Mouse (Mus musculus) CH12.LX (cell line): ENCODE data around the gene Rab4a. TPM values are rescaled to one million over a fixed set of nuclear protein-coding genes. Genes with fewer than 3 reads are reported as not detected.

Experiments
- DNase-seq: peaks from one replicate; pipeline ENCODE4 v3.0.0-alpha.2; 2013; ENCODE audit errors: extremely low read depth
- H3K27ac ChIP-seq: 2 replicates; pipeline ENCODE4 v1.5.1; 2012; ENCODE audit warnings: low read depth, mild to moderate bottlenecking, control low read depth, moderate library complexity; ENCODE audit not compliant: insufficient read depth
- H3K27me3 ChIP-seq: replicated peaks from 2 replicates; pipeline ENCODE3; 2012; ENCODE audit warnings: inconsistent platforms
- H3K36me3 ChIP-seq, 2 experiments: replicated peaks in 1 of 2; 2 replicates each; pipeline versions ENCODE3 to v1.6.1; 2012; ENCODE audit warnings: inconsistent platforms in 1 of 2, low read length in 1 of 2, mild to moderate bottlenecking in 1 of 2, mixed read lengths in 1 of 2, moderate library complexity in 1 of 2; ENCODE audit not compliant: control insufficient read depth in 1 of 2, insufficient read depth in 1 of 2
- H3K4me1 ChIP-seq, 2 experiments: 2 replicates each; pipeline ENCODE4 v1.6.1; 2012; ENCODE audit warnings: inconsistent platforms in 1 of 2, moderate library complexity in 1 of 2; ENCODE audit not compliant: insufficient read depth in 2 of 2, control insufficient read depth in 1 of 2
- H3K4me2 ChIP-seq: 2 replicates; pipeline ENCODE4 v1.6.1; 2012; ENCODE audit warnings: low read depth, mild to moderate bottlenecking, control low read depth; ENCODE audit not compliant: poor library complexity, insufficient read depth, severe bottlenecking
- H3K4me3 ChIP-seq, 3 experiments: fragments of 150-350 bp in 1 of 3; sonication (generic) in 1 of 3; replicated peaks in 1 of 3; 2 replicates each; pipeline versions ENCODE3 to v1.5.1; 2011 to 2012; ENCODE audit warnings: low read depth in 2 of 3, low read length in 2 of 3, mild to moderate bottlenecking in 2 of 3, moderate library complexity in 2 of 3, control low read depth in 1 of 3, improper control_type of control experiment in 1 of 3, inconsistent platforms in 1 of 3, mixed read lengths in 1 of 3; ENCODE audit not compliant: poor library complexity in 1 of 3
- H3K79me2 ChIP-seq: replicated peaks from 2 replicates; pipeline ENCODE4 v1.6.1; 2012; ENCODE audit warnings: mild to moderate bottlenecking, moderate library complexity; ENCODE audit not compliant: control insufficient read depth, poor library complexity, insufficient read depth, severe bottlenecking; ENCODE audit errors: extremely low read depth
- H3K9ac ChIP-seq: 2 replicates; pipeline ENCODE4 v1.6.1; 2012; ENCODE audit warnings: low read depth, mild to moderate bottlenecking, control low read depth, moderate library complexity; ENCODE audit not compliant: insufficient read depth
- H3K9me3 ChIP-seq: replicated peaks from 2 replicates; pipeline ENCODE3; 2012; ENCODE audit warnings: low read length, inconsistent platforms, mixed read lengths
- BHLHE40 ChIP-seq: IDR thresholded peaks from 2 replicates; pipeline ENCODE4 v1.6.1; 2011; ENCODE audit warnings: mild to moderate bottlenecking, low read depth, low read length, improper control_type of control experiment
- CHD1 ChIP-seq: IDR thresholded peaks from 2 replicates; pipeline ENCODE4 v1.6.1; 2012; ENCODE audit warnings: low read depth, low read length, improper control_type of control experiment, inconsistent platforms
- CHD2 ChIP-seq: IDR thresholded peaks from 2 replicates; pipeline ENCODE4 v1.6.1; 2011; ENCODE audit warnings: low read length, improper control_type of control experiment
- E2F4 ChIP-seq: IDR thresholded peaks from 2 replicates; pipeline ENCODE4 v1.6.1; 2011; ENCODE audit warnings: low read depth, low read length, improper control_type of control experiment; ENCODE audit not compliant: insufficient replicate concordance
- MAFK ChIP-seq: IDR thresholded peaks from 2 replicates; pipeline ENCODE4 v1.6.1; 2011; ENCODE audit warnings: low read length, improper control_type of control experiment; ENCODE audit not compliant: insufficient replicate concordance
- MAZ ChIP-seq: IDR thresholded peaks from 2 replicates; pipeline ENCODE4 v1.6.1; 2012; ENCODE audit warnings: low read depth, mild to moderate bottlenecking, inconsistent platforms, low read length, improper control_type of control experiment, moderate library complexity
- MXI1 ChIP-seq: IDR thresholded peaks from 2 replicates; pipeline ENCODE4 v1.6.1; 2011; ENCODE audit warnings: mild to moderate bottlenecking, low read depth, low read length, improper control_type of control experiment
- NELFE ChIP-seq: IDR thresholded peaks from 2 replicates; pipeline ENCODE4 v1.6.1; 2011; ENCODE audit warnings: low read depth, low read length, improper control_type of control experiment
- NRF1 ChIP-seq: IDR thresholded peaks from 2 replicates; pipeline ENCODE4 v1.6.1; 2014; ENCODE audit warnings: low read depth, mild to moderate bottlenecking, inconsistent platforms, low read length, improper control_type of control experiment, moderate library complexity
- PAX5 ChIP-seq: IDR thresholded peaks from 2 replicates; pipeline ENCODE4 v1.6.1; 2012; ENCODE audit warnings: low read length, inconsistent platforms, mixed read lengths
- POLR2A ChIP-seq: IDR thresholded peaks from 2 replicates; pipeline ENCODE4 v1.6.1; 2011; ENCODE audit warnings: low read depth, mild to moderate bottlenecking, improper control_type of control experiment, low read length
- POLR2AphosphoS2 ChIP-seq: IDR thresholded peaks from 2 replicates; pipeline ENCODE4 v1.6.1; 2011; ENCODE audit warnings: low read depth, low read length, improper control_type of control experiment
- RCOR1 ChIP-seq: conservative IDR thresholded peaks from 2 replicates; pipeline ENCODE4 v1.6.1; 2012; ENCODE audit warnings: low read depth, mild to moderate bottlenecking, inconsistent platforms, low read length, improper control_type of control experiment
- SIN3A ChIP-seq: IDR thresholded peaks from 2 replicates; pipeline ENCODE4 v1.6.1; 2012; ENCODE audit warnings: low read length, improper control_type of control experiment, inconsistent platforms
- SMC3 ChIP-seq: IDR thresholded peaks from 2 replicates; pipeline ENCODE4 v1.6.1; 2011; ENCODE audit warnings: low read depth, low read length, improper control_type of control experiment
- USF1 ChIP-seq: IDR thresholded peaks from 2 replicates; pipeline ENCODE4 v1.6.1; 2014; ENCODE audit warnings: low read depth, mild to moderate bottlenecking, inconsistent platforms, low read length, improper control_type of control experiment
- ZC3H11A ChIP-seq: IDR thresholded peaks from 2 replicates; pipeline ENCODE4 v1.6.1; 2012; ENCODE audit warnings: low read depth, mild to moderate bottlenecking, inconsistent platforms, low read length, improper control_type of control experiment
- ZMIZ1 ChIP-seq: IDR thresholded peaks from 2 replicates; pipeline ENCODE4 v1.6.1; 2012; ENCODE audit warnings: low read depth, mild to moderate bottlenecking, inconsistent platforms, low read length, improper control_type of control experiment
- ZNF384 ChIP-seq: IDR thresholded peaks from 2 replicates; pipeline ENCODE4 v1.6.1; 2012; ENCODE audit warnings: low read depth, low read length, improper control_type of control experiment, inconsistent platforms
- dilution Hi-C: fragments of 300-500 bp; cut with MboI; formaldehyde crosslinking; loops from 2 replicates; pipeline ENCODE4 v1.14.3; 2020; ENCODE audit warnings: low sequenced_read_pairs; ENCODE audit not compliant: extremely low pct_unique_long_range_greater_than_20kb, extremely low pct_ligation_motif_present
- in situ Hi-C: fragments of 300-500 bp; cut with MboI; formaldehyde crosslinking; loops from 3 replicates; pipeline ENCODE4 v1.14.3; 2019; ENCODE audit warnings: low sequenced_read_pairs, low pct_ligation_motif_present, low pct_unique_long_range_greater_than_20kb, mixed read lengths
- polyA plus RNA-seq: library from polyadenylated mRNA; unstranded; fragments of >175 nt; gene quantifications from 2 replicates; pipeline ENCODE4 v1.2.1, GENCODE M21; 2012; ENCODE audit warnings: low read depth; ENCODE audit not compliant: insufficient read length
- total RNA-seq, 2 experiments: library from RNA; depleted of rRNA; stranded (reverse); fragments of 300-350 nt in 1 of 2; fragments of >200 nt in 1 of 2; gene quantifications; 2 replicates each; pipeline ENCODE4 v1.2.3; 2012 to 2014

Gene Rab4a
- total and polyA plus RNA-seq, 3 experiments = not detected

GRCm38 (mm10) chr8:123815325-123815724 lies 9.5 kb downstream of the Rab4a start:
- Histone ChIP-seq H3K9ac (no peak overlapping the region), H3K36me3 (no peaks in the 10 kb centered on the region), H3K9me3 (peaks cover 6% of the 10 kb centered on the region), H3K4me2 (no peak overlapping the region), H3K4me1 (peaks cover 0 to 3% of the 10 kb centered on the region in 2 experiments; a peak in 1 of 4 replicates), H3K27ac (no peak overlapping the region), H3K79me2 (no peaks in the 10 kb centered on the region), H3K4me3 (no peak overlapping the region), H3K27me3 (peaks cover 24% of the 10 kb centered on the region)
- TF ChIP-seq NRF1 (no peak), MAZ (no peak), ZNF384 (no peak), PAX5 (no peak), POLR2AphosphoS2 (no peak), MXI1 (no peak), ZMIZ1 (no peak), BHLHE40 (no peak), NELFE (no peak), ZC3H11A (no peak), E2F4 (no peak), SIN3A (no peak), SMC3 (no peak)
- in situ Hi-C loops (no loop called here), dilution Hi-C loops (no loop called here)
- no peak for DNase-seq

- TF ChIP-seq NELFE (no peak), CHD1 (no peak), MXI1 (no peak), ZC3H11A (no peak), POLR2A (no peak), ZMIZ1 (no peak), USF1 (no peak), RCOR1 (no peak), CHD2 (no peak), MAFK (no peak), SIN3A (no peak)
- TF ChIP-seq, all 38 proteins: peak for 0
- Histone ChIP-seq H3K27ac (no peak overlapping the region), H3K9me3 (peaks cover 6% of the 10 kb centered on the region), H3K36me3 (no peaks in the 10 kb centered on the region), H3K79me2 (no peaks in the 10 kb centered on the region), H3K4me3 (no peak overlapping the region), H3K4me2 (no peak overlapping the region), H3K27me3 (peaks cover 24% of the 10 kb centered on the region), H3K9ac (no peak overlapping the region), H3K4me1 (no peaks in the 10 kb centered on the region)
- DNase-seq = no peak
- dilution Hi-C loops (no loop called here), in situ Hi-C loops (no loop called here)
These were observed 11.2 kb downstream of the Rab4a start for GRCm38 (mm10) chr8:123816939-123817338.
